Mouse (Mus musculus) kidney, postnatal 4 days (tissue): ENCODE results near the gene Agap3.

Experiments used
- DNase-seq, 2 experiments: peaks; one replicate each; pipeline ENCODE4 v3.0.0; 2021; ENCODE audit warnings: mixed read lengths in 2 of 2

Agap3 gene

GRCm38 (mm10) chr5:24475476-24476241 is 23.7 kb downstream of the Agap3 start:
- peak; percentile 50 to 63 for DNase-seq

- no peak for DNase-seq
Observed at GRCm38 (mm10) chr5:24477909-24478308, 25.9 kb downstream of the Agap3 start.

GRCm38 (mm10) chr5:24481647-24482046 is 29.7 kb downstream of the Agap3 start:
- DNase-seq, result peak; percentile 86 to 91

GRCm38 (mm10) chr5:24482247-24483079 is 30.5 kb downstream of the Agap3 start:
- peak; percentile 60 to 80 for DNase-seq

GRCm38 (mm10) chr5:24483326-24483725 is 31.3 kb downstream of the Agap3 start:
- peak; percentile 76 to 85 for DNase-seq

- peak in 1 of 2 experiments; percentile 42 for DNase-seq
Observed at GRCm38 (mm10) chr5:24484963-24485362, 33.0 kb downstream of the Agap3 start.

- DNase-seq, result peak; percentile 94 to 95
Observed at GRCm38 (mm10) chr5:24486097-24486496, 34.1 kb downstream of the Agap3 start.

GRCm38 (mm10) chr5:24486738-24487137 is 34.8 kb downstream of the Agap3 start:
- no peak for DNase-seq

GRCm38 (mm10) chr5:24490413-24490920 is 38.5 kb downstream of the Agap3 start:
- no peak for DNase-seq

GRCm38 (mm10) chr5:24492546-24493285 is 40.7 kb downstream of the Agap3 start:
- DNase-seq, result no peak

- no peak for DNase-seq
Observed at GRCm38 (mm10) chr5:24495019-24495418, 43.0 kb downstream of the Agap3 start.

- DNase-seq, result no peak
Observed at GRCm38 (mm10) chr5:24496756-24497155, 44.8 kb downstream of the Agap3 start.

- DNase-seq, result no peak
Observed at GRCm38 (mm10) chr5:24497526-24497925, 45.5 kb downstream of the Agap3 start.

- DNase-seq, result peak; percentile 40 to 55
Observed at GRCm38 (mm10) chr5:24499113-24499512, 47.1 kb downstream of the Agap3 start.

- peak in 1 of 2 experiments; percentile 43 for DNase-seq
Observed at GRCm38 (mm10) chr5:24500851-24501250, 48.9 kb downstream of the Agap3 start.

GRCm38 (mm10) chr5:24502786-24503185 is 50.8 kb downstream of the Agap3 start:
- peak in 1 of 2 experiments; percentile 39 for DNase-seq

- DNase-seq, result peak in 1 of 2 experiments; percentile 33
Observed at GRCm38 (mm10) chr5:24505513-24505912, 53.5 kb downstream of the Agap3 start.

- DNase-seq, result no peak
Observed at GRCm38 (mm10) chr5:24508406-24508805, 56.4 kb downstream of the Agap3 start.

GRCm38 (mm10) chr5:24510635-24511034 is 58.7 kb downstream of the Agap3 start:
- DNase-seq, result peak; percentile 60 to 65

- DNase-seq, result peak; percentile 74 to 87
Observed at GRCm38 (mm10) chr5:24512271-24512670, 60.3 kb downstream of the Agap3 start.

- DNase-seq, result peak; percentile 31 to 37
Observed at GRCm38 (mm10) chr5:24521366-24521765, 69.4 kb downstream of the Agap3 start.

GRCm38 (mm10) chr5:24523806-24524205 is 71.8 kb downstream of the Agap3 start:
- DNase-seq, result no peak

- DNase-seq, result no peak
Observed at GRCm38 (mm10) chr5:24524522-24524921, 72.5 kb downstream of the Agap3 start.
